Mouse (Mus musculus) E14TG2a.4 (cell line): ENCODE results near the gene Usp48.

Experiments
- H3K27me3 ChIP-seq: 2 replicates; pipeline ENCODE4 v1.6.1; 2014; ENCODE audit warnings: low read length, control low read depth; ENCODE audit not compliant: insufficient read depth
- H3K36me3 ChIP-seq: 2 replicates; pipeline ENCODE4 v1.6.1; 2014; ENCODE audit warnings: low read length, control low read depth; ENCODE audit not compliant: insufficient read depth
- H3K4me1 ChIP-seq: replicated peaks from 2 replicates; pipeline ENCODE4 v1.6.1; 2014; ENCODE audit warnings: low read depth, low read length, control low read depth
- H3K4me3 ChIP-seq: replicated peaks from 2 replicates; pipeline ENCODE4 v1.5.1; 2014; ENCODE audit warnings: mild to moderate bottlenecking, low read length
- H3K9me3 ChIP-seq: 2 replicates; pipeline ENCODE4 v1.6.1; 2014; ENCODE audit warnings: low read length, control low read depth
- CTCF ChIP-seq: conservative IDR thresholded peaks from 2 replicates; pipeline ENCODE4 v1.5.1; 2014; ENCODE audit warnings: low read length
- NANOG ChIP-seq: IDR thresholded peaks from 2 replicates; pipeline ENCODE4 v1.6.1; 2014; ENCODE audit warnings: borderline replicate concordance, low read length, mixed read lengths
- POU5F1 ChIP-seq: IDR thresholded peaks from 2 replicates; pipeline ENCODE4 v1.6.1; 2014; ENCODE audit warnings: low read length, borderline replicate concordance

The Usp48 gene

DNA sequence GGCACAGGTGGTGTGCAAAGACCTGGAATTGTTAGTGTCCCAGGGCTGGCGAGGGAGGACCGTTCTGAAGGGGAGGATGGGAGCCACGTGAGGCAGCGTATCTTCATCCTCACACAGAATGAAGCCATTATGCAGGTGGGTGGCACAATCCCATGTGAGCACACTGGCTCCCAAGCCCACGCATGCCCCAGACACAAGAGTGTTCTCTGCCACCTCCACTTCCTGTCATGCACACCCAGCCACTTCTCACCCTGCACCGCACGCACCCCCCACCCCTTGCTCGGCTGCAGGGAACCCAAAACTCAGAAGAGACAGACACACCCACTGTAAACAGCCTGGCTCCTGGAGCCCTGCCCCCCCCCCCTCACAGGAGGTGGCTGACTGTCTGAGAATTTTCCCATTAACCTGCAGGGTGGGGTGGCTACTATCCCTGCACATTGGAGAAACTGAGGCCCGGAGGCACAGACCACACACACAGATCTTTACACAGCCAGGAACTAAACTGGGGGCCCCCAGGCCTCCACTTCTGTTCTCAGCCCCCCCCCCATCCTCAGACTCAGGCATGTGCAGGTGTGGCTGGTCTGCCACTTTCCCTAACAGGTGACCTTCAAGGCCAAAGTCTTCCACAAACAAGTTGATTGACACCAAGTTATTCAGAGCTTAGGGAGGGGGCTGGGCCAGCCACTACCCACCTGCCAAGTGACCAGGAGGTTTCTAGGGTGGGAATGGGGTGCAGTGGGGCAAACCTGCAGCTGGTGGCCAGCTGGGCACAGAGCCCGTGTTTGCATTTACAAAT is 98.8 kb downstream of the Usp48 start:
- Histone ChIP-seq H3K27me3 (no peaks in the 10 kb centered on the region), H3K4me3 (no peak overlapping the region), H3K4me1 (peaks cover 60% of the 10 kb centered on the region), H3K9me3 (no peaks in the 10 kb centered on the region), H3K36me3 (no peaks in the 10 kb centered on the region)
- no peak for TF ChIP-seq POU5F1
- no peak for TF ChIP-seq NANOG
- no peak for TF ChIP-seq CTCF

GRCm38 (mm10) chr4:137695300-137695699 is 101.7 kb downstream of the Usp48 start:
- H3K4me1 ChIP-seq = peaks cover 72% of the 10 kb centered on the region
- H3K36me3 ChIP-seq = no peaks in the 10 kb centered on the region
- no peaks in the 10 kb centered on the region for H3K9me3 ChIP-seq
- 0 out of 2 replicates have a peak, but pooled peaks cover 3% of the 10 kb centered on the region for H3K27me3 ChIP-seq
- no peak overlapping the region for H3K4me3 ChIP-seq
- TF ChIP-seq NANOG (no peak), CTCF (no peak), POU5F1 (no peak)

- no peaks in the 10 kb centered on the region for H3K36me3 ChIP-seq
- H3K4me1 ChIP-seq = peaks cover 73% of the 10 kb centered on the region
- H3K4me3 ChIP-seq = no peak overlapping the region
- H3K9me3 ChIP-seq = no peaks in the 10 kb centered on the region
- 0 out of 2 replicates have a peak, but pooled peaks cover 3% of the 10 kb centered on the region for H3K27me3 ChIP-seq
- TF ChIP-seq POU5F1 (no peak), CTCF (no peak), NANOG (no peak)
Observed at GRCm38 (mm10) chr4:137695900-137696299, 102.3 kb downstream of the Usp48 start.

DNA sequence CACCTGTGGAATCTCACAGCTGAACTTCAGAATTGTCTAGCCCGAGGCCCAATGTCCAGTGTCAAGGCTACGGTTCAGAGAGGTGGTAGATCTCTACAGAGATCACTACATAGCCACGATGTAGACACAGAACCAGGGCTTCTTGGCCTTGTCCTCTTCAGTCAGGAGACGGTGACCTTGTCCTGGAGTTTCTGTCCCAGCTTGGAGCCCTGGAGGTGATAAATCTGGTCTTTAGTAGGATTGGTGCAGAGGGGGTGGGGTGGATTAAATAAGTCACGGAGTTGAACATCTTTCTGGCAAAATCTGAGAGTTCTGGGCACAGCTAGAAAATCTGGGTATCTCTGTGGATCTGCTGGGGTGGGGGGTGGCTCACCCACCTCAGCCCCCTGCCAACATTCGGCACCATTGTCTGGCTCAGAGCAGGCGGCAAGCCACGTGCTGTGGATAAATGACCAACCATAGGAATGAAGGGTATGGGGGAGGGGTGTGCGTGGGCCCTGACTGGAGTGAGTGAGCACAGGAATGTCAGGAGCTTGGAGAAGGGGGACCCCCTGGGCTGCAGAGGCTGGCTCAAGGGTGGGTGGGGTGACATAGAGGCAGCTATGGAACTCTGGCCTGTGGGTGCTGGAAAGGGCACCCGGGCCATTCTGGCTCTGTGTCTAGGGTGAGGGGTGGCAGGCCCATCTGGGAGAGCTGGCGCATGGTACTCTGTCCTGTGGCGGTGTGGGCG is 103.8 kb downstream of the Usp48 start:
- TF ChIP-seq CTCF = no peak
- no peak for TF ChIP-seq POU5F1
- no peak for TF ChIP-seq NANOG
- Histone ChIP-seq H3K9me3 (no peaks in the 10 kb centered on the region), H3K4me1 (peaks cover 71% of the 10 kb centered on the region), H3K36me3 (no peaks in the 10 kb centered on the region), H3K27me3 (0 out of 2 replicates have a peak, but pooled peaks cover 3% of the 10 kb centered on the region), H3K4me3 (peak overlapping the region; percentile 35; the same call in 1 of the 2 replicates)

DNA sequence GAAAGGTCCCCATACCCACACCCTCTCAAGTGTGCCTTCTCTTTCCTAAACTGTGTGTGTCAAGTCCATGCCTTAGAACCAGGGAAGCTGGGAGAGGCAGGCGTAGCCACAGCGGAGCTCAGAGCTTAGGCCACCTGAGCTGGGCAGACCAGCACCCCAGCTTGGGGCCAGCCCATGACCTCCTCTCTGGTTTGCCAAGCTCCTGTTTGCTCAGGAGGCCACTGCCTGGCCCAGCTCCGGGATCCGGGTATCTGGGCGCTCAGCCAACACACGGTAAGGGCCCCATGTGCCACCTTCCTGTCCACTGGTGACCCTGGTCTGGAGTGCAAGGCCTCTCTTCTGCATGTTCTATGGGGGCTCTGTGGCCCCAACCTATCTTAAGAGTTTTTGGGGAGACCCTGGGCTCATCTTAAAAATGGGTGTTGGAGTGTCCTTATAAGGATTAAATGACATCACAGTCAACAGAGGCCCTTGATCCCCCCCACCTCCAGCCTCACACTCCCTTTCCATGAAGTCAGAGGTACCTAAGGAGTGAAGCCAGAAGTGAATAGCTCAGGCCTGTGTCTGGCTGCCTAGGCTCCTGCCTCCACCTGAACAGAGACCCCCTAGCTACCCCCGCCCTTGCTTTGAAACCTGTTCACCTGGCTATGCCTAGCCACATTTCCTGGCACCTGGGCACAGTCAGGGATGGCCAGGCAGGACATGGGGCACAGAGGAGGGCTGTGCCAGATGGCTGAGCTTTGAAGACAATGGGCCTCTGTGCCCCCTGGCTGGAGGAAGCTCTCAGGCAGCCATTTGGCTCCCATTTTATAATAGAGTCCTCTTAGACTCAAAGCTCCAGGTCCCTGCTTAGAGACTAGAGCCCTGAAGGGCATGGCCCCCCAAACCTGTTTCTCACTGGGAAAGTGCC is 104.8 kb downstream of the Usp48 start:
- Histone ChIP-seq H3K4me1 (peaks cover 61% of the 10 kb centered on the region), H3K36me3 (no peaks in the 10 kb centered on the region), H3K9me3 (no peaks in the 10 kb centered on the region), H3K27me3 (0 out of 2 replicates have a peak, but pooled peaks cover 5% of the 10 kb centered on the region), H3K4me3 (peak overlapping the region; percentile 35; the same call in 1 of the 2 replicates)
- TF ChIP-seq CTCF (no peak), NANOG (no peak), POU5F1 (no peak)

DNA sequence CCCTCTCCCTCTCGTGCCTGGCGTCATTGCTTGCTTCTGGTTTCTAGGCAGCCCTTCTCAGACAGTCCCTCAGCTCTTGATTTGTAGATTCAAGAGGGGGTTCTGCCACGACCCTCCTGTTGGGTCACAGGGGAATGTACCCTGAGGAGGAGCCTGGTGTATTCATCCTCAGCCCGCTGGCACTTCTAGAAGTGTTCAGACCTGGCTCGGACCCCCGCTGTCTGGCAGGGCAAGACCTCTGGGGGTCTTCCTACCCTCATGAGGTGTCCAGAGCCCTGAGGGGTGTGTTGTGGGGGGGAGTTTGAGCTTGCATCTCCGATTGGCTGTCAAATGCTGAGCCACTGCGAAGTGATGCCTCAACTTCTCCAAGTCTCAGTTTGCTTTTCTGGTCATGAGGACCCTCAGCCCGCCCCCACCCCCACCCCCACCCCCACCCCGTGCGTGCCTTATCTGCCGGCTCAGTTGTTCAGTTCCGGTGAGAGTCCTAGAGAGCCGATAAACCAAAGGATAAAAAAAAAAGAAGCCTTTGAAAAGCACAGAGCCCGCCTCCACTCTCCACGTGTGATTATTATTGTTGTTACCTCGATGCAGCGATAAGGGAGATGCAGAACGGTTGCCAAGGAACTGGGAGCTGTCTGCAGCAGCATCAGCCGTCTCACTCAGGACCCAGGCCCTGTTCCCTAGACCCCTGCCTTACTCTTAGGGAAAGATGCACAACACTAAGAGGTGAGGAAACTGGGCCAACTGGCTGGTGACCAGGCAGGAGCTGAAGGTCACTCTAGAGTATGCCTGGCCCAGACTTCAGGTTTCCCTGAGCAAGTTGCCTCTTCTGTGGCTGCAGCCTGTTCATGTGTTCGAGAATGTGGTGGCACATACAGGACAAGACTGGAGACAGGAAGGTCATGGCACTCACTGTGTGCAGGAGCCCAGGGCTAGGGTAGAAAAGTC is 106.0 kb downstream of the Usp48 start:
- no peak overlapping the region for H3K4me3 ChIP-seq
- H3K9me3 ChIP-seq = no peaks in the 10 kb centered on the region
- H3K36me3 ChIP-seq = no peaks in the 10 kb centered on the region
- TF ChIP-seq POU5F1 (no peak), CTCF (no peak), NANOG (no peak)
- H3K4me1 ChIP-seq = peaks cover 62% of the 10 kb centered on the region
- H3K27me3 ChIP-seq = 0 out of 2 replicates have a peak, but pooled peaks cover 5% of the 10 kb centered on the region

- Histone ChIP-seq H3K36me3 (no peaks in the 10 kb centered on the region), H3K27me3 (0 out of 2 replicates have a peak, but pooled peaks cover 5% of the 10 kb centered on the region), H3K9me3 (no peaks in the 10 kb centered on the region), H3K4me3 (no peak overlapping the region), H3K4me1 (peaks cover 67% of the 10 kb centered on the region)
- TF ChIP-seq POU5F1 (no peak), CTCF (no peak), NANOG (no peak)
Observed at GRCm38 (mm10) chr4:137700960-137701359, 107.4 kb downstream of the Usp48 start.
